Mouse (Mus musculus) neutrophil, adult 65 days (primary cell): ENCODE measurements around the gene Vmn1r6. TPM values are rescaled to one million over a fixed set of nuclear protein-coding genes. Genes with fewer than 3 reads are reported as not detected.

Source experiments
- total RNA-seq: library from RNA; stranded (reverse); gene quantifications from 2 replicates; pipeline ENCODE4 v1.2.4, GENCODE M21; 2023

Gene Vmn1r6
- total RNA-seq, result not detected in 2 replicates

GRCm38 (mm10) chr6:56996943-56997342, at the start of gene Vmn1r6:
Gene Vmn1r6, plus strand, starts transcription at chr6:56997243.

DNA sequence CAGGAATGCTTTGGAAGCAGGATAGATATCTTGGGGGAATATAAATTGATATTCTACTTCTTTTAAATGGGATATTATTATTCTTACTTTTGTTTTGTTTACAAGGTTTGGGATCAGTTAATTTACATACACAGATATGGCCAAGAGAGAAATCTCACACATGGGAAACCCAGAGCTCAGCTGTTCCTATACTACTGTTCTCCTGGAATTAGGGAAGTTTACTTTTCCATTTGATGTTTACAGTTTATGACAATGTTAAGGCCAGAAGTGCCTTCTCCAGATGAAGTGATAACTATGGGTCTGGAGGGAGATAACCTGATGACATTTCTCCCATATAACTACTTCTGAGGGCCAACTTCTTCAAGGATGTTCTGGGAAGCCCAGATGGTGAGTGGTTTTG, 27.1 kb upstream of the Vmn1r6 start, which contains the start of gene Vmn1r5:
TSS of gene Vmn1r5 (plus strand) at position 301 of the 400 bp plus-strand sequence.

DNA sequence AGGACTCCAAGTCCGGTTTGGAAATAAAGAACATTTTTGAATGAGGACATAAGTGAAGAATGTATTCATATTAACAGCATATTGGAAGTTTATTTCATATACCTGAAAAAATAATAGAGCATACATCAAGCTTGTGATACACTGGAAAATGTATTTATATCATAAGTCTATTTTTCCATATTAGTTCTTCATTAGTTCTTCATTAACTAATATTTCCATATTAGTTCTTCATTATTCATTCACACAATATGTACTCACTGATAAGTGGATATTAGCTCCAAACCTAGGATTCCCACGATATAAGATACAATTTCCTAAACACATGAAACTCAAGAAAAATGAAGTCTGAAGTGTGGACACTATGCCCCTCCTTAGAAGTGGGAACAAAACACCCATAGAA, 28.2 kb downstream of the Vmn1r6 start, which contains the start of gene Vmn1r7:
TSS of gene Vmn1r7 (minus strand) at position 101 of the 400 bp plus-strand sequence.

GRCm38 (mm10) chr6:57031984-57032383, 34.9 kb downstream of the Vmn1r6 start, which contains the start of gene Vmn1r8:
Gene Vmn1r8, plus strand, starts transcription at chr6:57032284.

Other genes starting within 250 kb of the Vmn1r6 start
- 46.8 and 49.6 TPM in 2 replicates for gene Kbtbd2, start 199.4 kb upstream of the Vmn1r6 start, total RNA-seq
- 0.98 and 1.5 TPM in 2 replicates for gene Fkbp9, start 165.2 kb upstream of the Vmn1r6 start, total RNA-seq
- gene Nt5c3, start 73.3 kb upstream of the Vmn1r6 start, total RNA-seq, result 32.1 and 33.8 TPM in 2 replicates
- gene Vmn1r4, start 73.2 kb upstream of the Vmn1r6 start, total RNA-seq, result not detected in 2 replicates
- not detected in 2 replicates for gene Vmn1r5, start 27.0 kb upstream of the Vmn1r6 start, total RNA-seq
- gene Vmn1r7, start 28.1 kb downstream of the Vmn1r6 start, total RNA-seq, result not detected in 2 replicates
- not detected in 2 replicates for gene Vmn1r8, start 35.0 kb downstream of the Vmn1r6 start, total RNA-seq
- gene Vmn1r9, start 69.5 kb downstream of the Vmn1r6 start, total RNA-seq, result not detected in 2 replicates
- not detected in 2 replicates for gene Vmn1r10, start 112.2 kb downstream of the Vmn1r6 start, total RNA-seq
- not detected in 2 replicates for gene Vmn1r11, start 136.2 kb downstream of the Vmn1r6 start, total RNA-seq
- 0.14 and 0.16 TPM in 2 replicates for gene Vmn1r12, start 159.7 kb downstream of the Vmn1r6 start, total RNA-seq
- gene Vmn1r13, start 206.0 kb downstream of the Vmn1r6 start, total RNA-seq, result not detected in 2 replicates
- not detected in 2 replicates for gene Vmn1r14, start 234.4 kb downstream of the Vmn1r6 start, total RNA-seq